Mouse (Mus musculus): ENCODE data around the gene Ddx54. TPM values are rescaled to one million over a fixed set of nuclear protein-coding genes. Genes with fewer than 3 reads are reported as not detected.

Ddx54 gene
- polyA plus RNA-seq, 1 experiment from 2014 or later: 19.9 TPM

DNA sequence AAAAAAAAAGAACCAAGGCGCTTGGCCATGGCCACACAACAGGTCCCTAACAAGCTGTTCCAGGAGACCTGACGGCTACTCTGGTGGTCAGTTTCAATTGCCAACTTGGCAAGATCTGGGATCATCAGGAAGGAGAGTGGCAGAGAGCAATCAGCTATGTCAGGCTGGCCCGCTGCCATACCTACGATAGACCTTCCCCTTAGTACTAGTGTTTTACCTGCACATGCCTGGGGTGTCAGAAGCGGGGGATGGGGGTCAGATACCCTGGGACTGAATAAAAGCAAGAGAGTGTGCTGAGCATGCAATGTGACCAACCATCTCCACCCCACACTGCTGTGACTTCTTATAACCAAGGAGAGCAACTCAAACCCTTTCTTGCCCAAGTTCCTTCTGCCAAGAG is 1.6 kb upstream of the Ddx54 start:
- Histone ChIP-seq H3K4me2 (replicated peaks; ENCODE audit: low read depth) (no peak overlapping the region), H3K4me3 (ENCODE audit: low read depth, low read length) (no peak overlapping the region; the same call in 1 of the 2 replicates)

GRCm38 (mm10) chr5:120611416-120611815 is 1.1 kb upstream of the Ddx54 start:
- peaks cover 9% of the 10 kb centered on the region; the same call in 1 of the 2 replicates for H3K36me3 ChIP-seq (ENCODE audit: control insufficient read depth, insufficient read depth)
- H3K4me2 ChIP-seq (replicated peaks; ENCODE audit: low read depth): peak overlapping the region; percentile 93
- H3K9me3 ChIP-seq (ENCODE audit: control insufficient read depth): no peaks in the 10 kb centered on the region
- H3K27ac ChIP-seq (ENCODE audit: low read depth, low read length): no peak overlapping the region
- WGBS: 44% methylated on average over 8 of the region's 8 CpGs
- TF ChIP-seq CTCF (IDR thresholded peaks at IDR 0.05; ENCODE audit: low read depth): no peak
- H3K4me1 ChIP-seq (replicated peaks; ENCODE audit: control insufficient read depth, insufficient read depth, low read length): no peaks in the 10 kb centered on the region
- ATAC-seq: no peak
- peak overlapping the region; percentile 59 for H3K4me3 ChIP-seq (ENCODE audit: low read depth, low read length)
- H3K27me3 ChIP-seq (replicated peaks; ENCODE audit: control insufficient read depth, insufficient read depth, low read length): no peaks in the 10 kb centered on the region
- peak overlapping the region; percentile 72; the same call in 1 of the 2 replicates for H3K9ac ChIP-seq (ENCODE audit: low read depth, low read length)

More for the DNA sequence above, 1.6 kb upstream of the Ddx54 start:
- no peak overlapping the region for H3K9ac ChIP-seq (ENCODE audit: low read depth, low read length)
- H3K9me3 ChIP-seq (ENCODE audit: control insufficient read depth): no peaks in the 10 kb centered on the region
- no peak overlapping the region for H3K27ac ChIP-seq (ENCODE audit: low read depth, low read length)
- no peak for TF ChIP-seq CTCF (IDR thresholded peaks at IDR 0.05; ENCODE audit: low read depth)
- WGBS: 84% methylated on average over 5 of the region's 5 CpGs
- H3K27me3 ChIP-seq (replicated peaks; ENCODE audit: control insufficient read depth, insufficient read depth, low read length): no peaks in the 10 kb centered on the region
- H3K4me1 ChIP-seq (replicated peaks; ENCODE audit: control insufficient read depth, insufficient read depth, low read length): no peaks in the 10 kb centered on the region
- peaks cover 9% of the 10 kb centered on the region; the same call in 1 of the 2 replicates for H3K36me3 ChIP-seq (ENCODE audit: control insufficient read depth, insufficient read depth)
- no peak for ATAC-seq

DNA sequence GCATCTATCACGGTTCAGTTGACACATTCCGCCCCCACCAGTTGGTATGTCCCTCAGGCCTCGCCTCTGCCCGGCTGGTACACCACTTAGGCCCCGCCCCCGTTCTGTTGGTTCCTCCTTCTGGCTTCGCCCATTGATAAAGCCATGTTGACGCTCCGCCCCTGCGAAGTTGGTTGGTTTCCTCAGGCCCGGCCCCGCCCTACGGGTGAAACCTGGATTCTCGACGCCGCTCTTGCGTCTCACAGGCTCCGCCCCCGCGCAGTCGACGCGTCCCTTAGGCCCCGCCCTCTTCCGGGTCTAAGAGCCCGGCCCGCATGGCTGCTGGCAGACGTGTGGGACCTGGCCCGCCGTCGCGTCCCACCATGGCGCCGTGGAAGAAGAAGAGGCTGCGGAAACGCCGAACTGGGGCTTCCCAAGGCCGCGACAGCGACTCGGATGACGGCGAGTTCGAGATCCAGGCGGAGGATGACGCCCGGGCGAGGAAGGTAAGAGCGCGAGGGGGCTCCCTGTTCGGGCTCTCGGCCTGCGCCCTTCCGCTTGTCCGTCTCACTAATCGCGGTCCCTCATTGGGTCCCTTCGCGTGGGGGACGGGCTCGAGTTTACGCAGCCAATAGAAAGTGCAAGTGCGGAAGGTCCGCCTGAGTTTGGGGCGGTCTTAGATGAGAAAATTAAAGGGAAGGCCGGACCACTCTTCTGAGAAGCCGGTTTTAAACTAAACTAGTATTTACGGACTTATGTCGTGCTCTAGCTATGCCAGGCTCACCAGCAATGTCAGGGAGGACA is 474 bp downstream of the Ddx54 start:
- H3K36me3 ChIP-seq (ENCODE audit: control insufficient read depth, insufficient read depth): peaks cover 23% of the 10 kb centered on the region
- ATAC-seq: peak; percentile 94
- H3K4me2 ChIP-seq (replicated peaks; ENCODE audit: low read depth): peak overlapping the region; percentile 93
- no peaks in the 10 kb centered on the region for H3K27me3 ChIP-seq (replicated peaks; ENCODE audit: control insufficient read depth, insufficient read depth, low read length)
- H3K27ac ChIP-seq (ENCODE audit: low read depth, low read length): peak overlapping the region; percentile 82
- no peaks in the 10 kb centered on the region for H3K9me3 ChIP-seq (ENCODE audit: control insufficient read depth)
- peak overlapping the region; percentile 59 for H3K4me3 ChIP-seq (ENCODE audit: low read depth, low read length)
- under 1% methylated on average over 69 of the region's 69 CpGs for WGBS
- no peak for TF ChIP-seq CTCF (IDR thresholded peaks at IDR 0.05; ENCODE audit: low read depth)
- H3K4me1 ChIP-seq (replicated peaks; ENCODE audit: control insufficient read depth, insufficient read depth, low read length): no peaks in the 10 kb centered on the region
- H3K9ac ChIP-seq (ENCODE audit: low read depth, low read length): peak overlapping the region; percentile 72

DNA sequence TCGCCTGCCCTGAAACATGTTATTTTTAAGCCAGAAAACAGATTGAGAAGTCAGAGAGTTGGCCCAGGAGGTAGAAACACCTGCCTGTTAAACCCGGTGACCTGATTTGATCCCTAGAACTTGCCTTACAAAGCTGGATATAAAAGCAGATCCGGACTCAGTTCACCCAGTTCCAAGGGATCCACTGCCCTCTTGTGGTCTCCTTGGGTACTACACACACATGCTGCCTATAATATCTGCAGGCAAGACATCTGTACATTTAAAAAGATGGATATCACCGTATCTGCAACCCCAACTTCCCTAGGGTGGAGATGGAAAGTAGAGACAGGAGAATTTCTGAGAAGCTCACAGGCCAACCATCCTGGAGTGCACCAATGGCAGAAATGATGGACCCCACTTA is 3.4 kb downstream of the Ddx54 start:
- no peaks in the 10 kb centered on the region for H3K27me3 ChIP-seq (replicated peaks; ENCODE audit: control insufficient read depth, insufficient read depth, low read length)
- H3K4me2 ChIP-seq (replicated peaks; ENCODE audit: low read depth): no peak overlapping the region
- 98% methylated on average over 4 of the region's 4 CpGs for WGBS
- H3K4me1 ChIP-seq (replicated peaks; ENCODE audit: control insufficient read depth, insufficient read depth, low read length): no peaks in the 10 kb centered on the region
- H3K9ac ChIP-seq (ENCODE audit: low read depth, low read length): no peak overlapping the region
- H3K27ac ChIP-seq (ENCODE audit: low read depth, low read length): no peak overlapping the region
- peak; percentile 70 for TF ChIP-seq CTCF (IDR thresholded peaks at IDR 0.05; ENCODE audit: low read depth)
- H3K4me3 ChIP-seq (ENCODE audit: low read depth, low read length): no peak overlapping the region
- H3K9me3 ChIP-seq (ENCODE audit: control insufficient read depth): no peaks in the 10 kb centered on the region
- H3K36me3 ChIP-seq (ENCODE audit: control insufficient read depth, insufficient read depth): peaks cover 42% of the 10 kb centered on the region
- ATAC-seq: no peak

- WGBS: 78% methylated on average over 12 of the region's 12 CpGs
- no peak for ATAC-seq
Measured at GRCm38 (mm10) chr5:120618778-120619177, 6.2 kb downstream of the Ddx54 start.

DNA sequence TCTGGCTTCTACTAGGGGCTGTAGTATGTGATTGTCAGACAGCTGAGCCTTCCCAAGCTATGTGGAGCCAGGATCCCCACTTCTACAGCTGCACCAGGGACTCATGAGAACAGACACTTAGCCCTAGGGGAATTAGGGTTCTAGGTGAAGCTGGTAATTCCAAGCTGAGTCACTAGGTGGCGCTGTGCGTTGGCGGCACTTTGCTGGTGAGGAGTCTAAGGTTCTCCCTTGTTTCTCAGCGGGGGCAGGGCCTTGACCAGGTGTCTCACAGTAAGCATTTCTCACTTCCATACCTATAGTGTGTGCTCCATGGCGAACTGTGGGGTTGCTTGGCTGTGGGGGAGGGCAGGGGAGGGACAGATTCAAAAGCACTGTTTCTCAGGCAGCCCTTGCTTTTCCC is 6.7 kb downstream of the Ddx54 start:
- Histone ChIP-seq H3K9me3 (ENCODE audit: control insufficient read depth) (no peaks in the 10 kb centered on the region), H3K4me1 (replicated peaks; ENCODE audit: control insufficient read depth, insufficient read depth, low read length) (no peaks in the 10 kb centered on the region), H3K27me3 (replicated peaks; ENCODE audit: control insufficient read depth, insufficient read depth, low read length) (no peaks in the 10 kb centered on the region), H3K9ac (ENCODE audit: low read depth, low read length) (no peak overlapping the region), H3K36me3 (ENCODE audit: control insufficient read depth, insufficient read depth) (peaks cover 74% of the 10 kb centered on the region), H3K4me2 (replicated peaks; ENCODE audit: low read depth) (no peak overlapping the region), H3K4me3 (ENCODE audit: low read depth, low read length) (no peak overlapping the region), H3K27ac (ENCODE audit: low read depth, low read length) (no peak overlapping the region)
- peak; percentile 88 for TF ChIP-seq CTCF (IDR thresholded peaks at IDR 0.05; ENCODE audit: low read depth)
- ATAC-seq: no peak
- WGBS: 25% methylated on average over 5 of the region's 5 CpGs

More at GRCm38 (mm10) chr5:120618778-120619177, 6.2 kb downstream of the Ddx54 start:
- no peak for TF ChIP-seq CTCF (IDR thresholded peaks at IDR 0.05; ENCODE audit: low read depth)
- no peak overlapping the region for H3K4me3 ChIP-seq (ENCODE audit: low read depth, low read length)
- H3K27me3 ChIP-seq (replicated peaks; ENCODE audit: control insufficient read depth, insufficient read depth, low read length): no peaks in the 10 kb centered on the region
- peaks cover 69% of the 10 kb centered on the region for H3K36me3 ChIP-seq (ENCODE audit: control insufficient read depth, insufficient read depth)
- no peak overlapping the region for H3K9ac ChIP-seq (ENCODE audit: low read depth, low read length)
- no peaks in the 10 kb centered on the region for H3K9me3 ChIP-seq (ENCODE audit: control insufficient read depth)
- no peaks in the 10 kb centered on the region for H3K4me1 ChIP-seq (replicated peaks; ENCODE audit: control insufficient read depth, insufficient read depth, low read length)
- 0 out of 2 replicates have a peak overlapping the region, but pooled peaks have one; percentile 7 for H3K27ac ChIP-seq (ENCODE audit: low read depth, low read length)
- H3K4me2 ChIP-seq (replicated peaks; ENCODE audit: low read depth): no peak overlapping the region
